Mouse (Mus musculus) cortical plate, adult 2 months (tissue): ENCODE measurements around the gene Nod2.

Experiments used
- CTCF ChIP-seq: fragments of 200-500 bp; IDR thresholded peaks from 2 replicates; pipeline ENCODE4 v1.5.1; 2011; ENCODE audit warnings: mild to moderate bottlenecking, control low read depth, low read length; ENCODE audit not compliant: insufficient read depth; ENCODE audit errors: extremely low read depth
- POLR2A ChIP-seq: fragments of 200-500 bp; IDR thresholded peaks from 2 replicates; pipeline ENCODE4 v1.6.1; 2011; ENCODE audit warnings: mild to moderate bottlenecking, low read length, control low read depth; ENCODE audit not compliant: insufficient read depth; ENCODE audit errors: extremely low read depth

GRCm38 (mm10) chr8:88603446-88603989, 43.6 kb upstream of the Nod2 start:
- TF ChIP-seq CTCF (no peak), POLR2A (no peak)
